Mouse (Mus musculus) midbrain, embryonic 11.5 days (tissue): ENCODE measurements around the gene Prr36. TPM values are rescaled to one million over a fixed set of nuclear protein-coding genes. Genes with fewer than 3 reads are reported as not detected.
A peak's percentile ranks its signal among the peaks of the same experiment; 100 is the strongest.

Source experiments
- ATAC-seq: fragments of 200-750 bp; cut with Nextera tagmentation; 2 replicates; pipeline ENCODE4 v1.8.0; 2017; ENCODE audit warnings: moderate TSS enrichment, moderate library complexity; ENCODE audit not compliant: low FRiP score
- DNase-seq: peaks from one replicate; pipeline ENCODE4 v3.0.0; 2015; ENCODE audit warnings: low spot score; ENCODE audit errors: missing footprints
- H3K27ac ChIP-seq: fragments of 300-500 bp; sonication (generic); 2 replicates; pipeline ENCODE4 v1.5.1; 2014; ENCODE audit warnings: low read depth, low read length
- H3K27me3 ChIP-seq: fragments of 300-500 bp; sonication (generic); 2 replicates; pipeline ENCODE4 v1.6.1; 2014; ENCODE audit warnings: mild to moderate bottlenecking, low read length, moderate library complexity, mixed read lengths; ENCODE audit not compliant: control insufficient read depth, insufficient read depth
- H3K36me3 ChIP-seq: fragments of 300-500 bp; sonication (generic); 2 replicates; pipeline ENCODE4 v1.6.1; 2014; ENCODE audit warnings: mild to moderate bottlenecking, low read length, moderate library complexity, mixed read lengths; ENCODE audit not compliant: control insufficient read depth, insufficient read depth
- H3K4me1 ChIP-seq: fragments of 300-500 bp; sonication (generic); 2 replicates; pipeline ENCODE4 v1.6.1; 2014; ENCODE audit warnings: low read length; ENCODE audit not compliant: control insufficient read depth, insufficient read depth
- H3K4me2 ChIP-seq: fragments of 300-500 bp; sonication (generic); 2 replicates; pipeline ENCODE4 v1.6.1; 2014; ENCODE audit warnings: mild to moderate bottlenecking, moderate library complexity
- H3K4me3 ChIP-seq: fragments of 300-500 bp; sonication (generic); 2 replicates; pipeline ENCODE4 v1.5.1; 2014; ENCODE audit warnings: low read depth, low read length
- H3K9ac ChIP-seq: fragments of 300-500 bp; sonication (generic); 2 replicates; pipeline ENCODE4 v1.6.1; 2014; ENCODE audit warnings: low read length
- H3K9me3 ChIP-seq: fragments of 300-500 bp; sonication (generic); 2 replicates; pipeline ENCODE4 v1.6.1; 2016; ENCODE audit warnings: low read length; ENCODE audit not compliant: control insufficient read depth
- WGBS: fragments of 180-500 bp; shearing (Covaris S2); extraction: QIAGEN DNeasy Blood & Tissue Kit; methylation state at CpG from one replicate; pipeline ENCODE4 v1.1.7; 2014; 5-methylcytosine and 5-hydroxymethylcytosine counted together
- polyA plus RNA-seq: library from polyadenylated mRNA; unstranded; fragments of >200 nt; fragmentation: Nextera tagmentation; extraction: Ambion mirVana; gene quantifications from 2 replicates; pipeline ENCODE4 v1.2.1, GENCODE M21; 2014

Gene Prr36
- 25.9 and 31.9 TPM in 2 replicates for polyA plus RNA-seq

DNA sequence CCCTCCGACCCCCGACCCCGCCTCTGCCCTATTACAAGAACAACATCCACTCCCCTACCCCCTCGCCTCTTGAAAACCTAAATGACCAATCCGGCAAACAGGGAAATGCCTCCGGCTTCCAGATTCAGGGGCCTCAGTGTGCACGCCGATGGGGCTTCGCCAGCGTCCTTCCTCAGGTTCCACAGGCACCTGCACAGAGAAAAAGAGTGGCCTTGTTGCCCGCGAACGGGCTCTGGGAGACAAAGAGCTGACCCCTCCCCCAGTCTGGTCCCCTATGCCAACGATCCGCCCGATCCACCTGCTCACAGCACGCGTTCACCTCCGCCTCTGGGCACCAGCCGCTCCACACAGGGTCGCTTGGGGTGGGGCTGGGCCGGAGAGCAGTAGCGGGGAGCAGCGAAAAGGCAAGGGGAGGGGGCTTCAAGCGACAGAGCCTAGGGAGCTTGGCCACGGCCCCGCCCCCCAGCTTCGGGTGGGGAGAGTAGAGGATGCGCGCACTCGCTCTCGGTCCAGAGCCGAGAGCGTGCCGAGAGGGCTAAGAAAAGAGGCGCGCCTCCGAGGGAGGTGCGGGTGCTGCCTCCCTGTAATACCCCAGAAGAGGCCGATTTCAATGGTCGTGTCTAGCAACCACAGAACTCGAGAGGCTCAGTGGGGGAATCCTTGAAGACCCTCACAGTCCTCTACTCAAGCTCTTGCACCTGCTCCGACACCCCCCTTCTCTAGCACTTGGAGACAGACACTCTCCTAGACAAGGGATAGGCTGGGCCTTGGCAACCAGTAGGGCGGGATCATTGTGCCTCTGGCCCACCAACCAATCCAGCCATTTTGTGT is at the start of gene Prr36:
TSS of gene Prr36 (minus strand) at position 669 of the 831 bp plus-strand sequence.
- WGBS, result under 1% methylated on average over 44 of the region's 44 CpGs
- Histone ChIP-seq H3K9ac (peak within 1 kb of the TSS; percentile 82), H3K9me3 (no peaks in the 10 kb centered on the region), H3K4me3 (peak within 1 kb of the TSS; percentile 64), H3K4me2 (peak within 1 kb of the TSS; percentile 81), H3K36me3 (no peaks in the 10 kb centered on the region), H3K27ac (peak within 1 kb of the TSS; percentile 73), H3K27me3 (no peaks in the 10 kb centered on the region; the same call in 1 of the 2 replicates), H3K4me1 (peaks cover 33% of the 10 kb centered on the region)
- ATAC-seq (peak; percentile 90), DNase-seq (peak; percentile 97)

DNA sequence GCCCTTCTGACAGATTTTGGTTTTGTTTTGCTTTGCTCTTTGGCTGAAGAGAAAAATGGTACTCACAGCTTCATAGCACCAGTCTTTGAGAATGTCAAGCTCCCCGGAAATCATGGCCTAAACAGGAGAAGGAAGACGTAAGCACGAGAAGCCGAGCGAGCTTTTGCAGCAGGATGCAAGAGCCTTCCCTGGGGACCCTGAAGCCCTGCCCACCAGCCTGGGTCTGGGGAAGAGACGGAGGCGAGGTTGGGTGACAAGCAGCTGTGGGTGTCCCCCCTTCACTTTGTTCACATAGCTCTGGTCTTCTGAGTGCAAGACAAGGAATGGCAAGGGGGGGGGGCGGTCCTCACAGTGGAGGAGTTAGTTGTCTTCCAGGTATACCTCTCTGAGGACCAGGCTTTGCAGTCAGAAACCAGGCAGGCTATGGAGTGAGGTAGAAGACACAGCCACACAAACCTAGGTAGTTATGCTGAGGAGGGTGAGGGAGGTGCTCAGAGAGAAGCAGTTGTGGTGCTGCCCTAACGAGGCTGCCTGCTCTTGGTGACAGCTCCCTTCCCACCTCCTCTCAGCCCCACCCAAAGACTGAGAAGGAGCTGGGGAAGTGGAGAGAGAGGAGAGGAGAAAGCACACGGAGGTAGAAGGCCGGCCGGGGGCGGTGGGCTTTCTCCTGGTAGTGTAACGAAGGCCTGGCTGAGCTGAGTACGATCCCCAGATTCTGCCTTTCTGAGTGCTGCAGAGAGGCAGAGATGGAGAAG is 48.1 kb upstream of the Prr36 start:
- Histone ChIP-seq H3K27ac (no peak overlapping the region), H3K9me3 (no peaks in the 10 kb centered on the region), H3K36me3 (peaks cover 21% of the 10 kb centered on the region), H3K4me1 (no peaks in the 10 kb centered on the region), H3K9ac (no peak overlapping the region), H3K4me3 (no peak overlapping the region), H3K27me3 (no peaks in the 10 kb centered on the region), H3K4me2 (no peak overlapping the region)
- 93% methylated on average over 15 of the region's 15 CpGs for WGBS
- DNase-seq (peak; percentile 8), ATAC-seq (no peak)

DNA sequence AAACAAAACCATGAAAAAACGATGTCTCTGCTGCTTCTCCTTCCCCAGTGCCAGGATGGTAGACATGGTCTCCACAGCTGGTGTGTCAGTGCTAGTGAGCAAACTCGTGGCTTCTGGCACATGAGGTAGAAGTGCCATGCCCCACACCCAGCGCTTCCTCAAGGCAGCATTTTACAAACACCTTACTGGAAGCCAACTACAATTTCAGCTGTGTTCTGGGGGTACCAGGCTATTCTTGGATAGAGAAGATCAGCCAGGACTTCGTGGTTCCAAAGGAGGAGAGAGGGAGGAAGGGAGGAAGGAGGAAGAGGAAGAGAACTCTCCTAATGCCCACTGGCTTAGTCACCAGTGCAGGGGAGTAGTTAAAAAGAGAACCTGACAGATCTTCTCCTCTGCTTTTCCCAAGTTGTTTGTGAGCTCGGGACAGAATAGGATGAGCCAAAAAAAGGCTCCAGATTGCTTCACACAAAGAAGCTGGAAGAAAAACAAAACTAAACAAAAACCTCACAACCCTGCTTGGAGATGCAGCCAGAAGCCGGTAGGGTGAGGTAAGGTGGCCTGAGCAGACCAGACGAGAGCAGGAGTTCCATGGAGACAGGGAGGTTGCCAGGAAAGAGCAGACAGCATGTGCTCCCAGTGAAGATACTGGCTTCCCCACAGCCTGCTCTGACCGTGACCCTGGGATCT is 46.0 kb upstream of the Prr36 start:
- Histone ChIP-seq H3K9me3 (no peaks in the 10 kb centered on the region), H3K36me3 (peaks cover 18% of the 10 kb centered on the region), H3K9ac (no peak overlapping the region), H3K27ac (no peak overlapping the region), H3K4me2 (no peak overlapping the region), H3K27me3 (no peaks in the 10 kb centered on the region), H3K4me1 (peaks cover 7% of the 10 kb centered on the region), H3K4me3 (no peak overlapping the region)
- 84% methylated on average over 8 of the region's 8 CpGs for WGBS
- DNase-seq (no peak), ATAC-seq (no peak)

DNA sequence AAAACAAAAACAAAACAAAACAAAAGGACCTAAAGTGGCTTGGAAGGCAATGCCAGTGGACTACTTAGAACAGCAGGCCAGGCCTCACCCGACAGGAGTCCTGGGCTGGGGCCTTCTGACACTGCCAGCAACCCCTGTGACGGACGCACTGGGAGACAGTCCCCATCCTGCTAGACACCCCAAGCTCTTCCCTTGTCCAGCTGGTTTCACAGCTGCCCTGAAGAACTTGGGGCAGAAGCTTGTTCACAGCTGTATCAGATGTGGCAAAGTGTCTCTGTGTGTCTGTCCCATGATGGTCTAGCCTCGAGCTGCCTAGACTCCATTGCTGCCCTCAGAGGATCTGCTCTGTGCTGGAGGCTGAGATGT is 42.5 kb upstream of the Prr36 start:
- Histone ChIP-seq H3K4me1 (peaks cover 17% of the 10 kb centered on the region), H3K27me3 (no peaks in the 10 kb centered on the region), H3K4me3 (no peak overlapping the region), H3K9ac (no peak overlapping the region; the same call in 1 of the 2 replicates), H3K4me2 (no peak overlapping the region), H3K27ac (peak overlapping the region; percentile 92), H3K9me3 (no peaks in the 10 kb centered on the region), H3K36me3 (peaks cover 14% of the 10 kb centered on the region; the same call in 1 of the 2 replicates)
- ATAC-seq (no peak), DNase-seq (peak; percentile 76)
- WGBS, result 84% methylated on average over 4 of the region's 4 CpGs

DNA sequence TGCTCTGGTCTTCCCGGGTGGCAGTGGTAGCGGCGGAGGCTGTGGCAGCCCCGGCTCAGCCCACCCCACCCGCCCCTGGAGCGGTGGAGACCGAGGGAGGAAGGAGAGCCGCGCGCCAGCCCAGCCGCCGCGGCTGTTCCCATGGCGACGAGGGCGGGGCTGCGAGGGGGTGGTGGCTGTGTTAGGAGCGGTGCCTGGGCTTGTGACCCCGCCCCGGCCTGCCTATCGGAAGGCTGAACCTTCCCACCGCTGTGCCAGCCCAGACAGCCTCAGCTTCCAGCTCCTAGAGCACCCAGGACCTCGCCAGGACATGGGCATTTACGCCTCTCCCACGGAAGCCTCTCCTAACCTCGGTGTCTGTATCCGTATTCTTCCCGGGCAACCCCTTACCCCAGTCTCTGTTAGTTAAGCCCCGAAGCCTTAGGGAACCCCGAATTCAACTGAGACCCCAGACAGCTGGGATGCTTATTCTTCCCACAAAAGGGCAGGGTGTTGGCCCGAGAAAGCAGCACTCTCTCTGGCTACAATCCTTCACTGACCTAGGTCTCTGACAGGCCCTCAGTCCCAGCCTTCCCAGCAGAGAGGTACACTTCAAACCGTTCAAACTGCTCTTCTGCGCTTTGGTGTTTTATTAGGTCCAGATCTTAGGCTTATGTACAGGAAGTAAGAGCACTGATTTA is 42.0 kb upstream of the Prr36 start, which contains the start of gene Ctxn1:
TSS of gene Ctxn1 (minus strand) at position 150 of the 680 bp plus-strand sequence.
- Histone ChIP-seq H3K4me2 (peak within 1 kb of the TSS; percentile 69), H3K4me3 (peak within 1 kb of the TSS; percentile 87), H3K27me3 (no peaks in the 10 kb centered on the region), H3K9me3 (no peaks in the 10 kb centered on the region), H3K9ac (peak within 1 kb of the TSS; percentile 96), H3K27ac (peak within 1 kb of the TSS; percentile 92), H3K4me1 (peaks cover 18% of the 10 kb centered on the region), H3K36me3 (peaks cover 11% of the 10 kb centered on the region; the same call in 1 of the 2 replicates)
- DNase-seq, result peak; percentile 100
- WGBS, result 7% methylated on average over 27 of the region's 33 CpGs
- peak; percentile 93 for ATAC-seq

DNA sequence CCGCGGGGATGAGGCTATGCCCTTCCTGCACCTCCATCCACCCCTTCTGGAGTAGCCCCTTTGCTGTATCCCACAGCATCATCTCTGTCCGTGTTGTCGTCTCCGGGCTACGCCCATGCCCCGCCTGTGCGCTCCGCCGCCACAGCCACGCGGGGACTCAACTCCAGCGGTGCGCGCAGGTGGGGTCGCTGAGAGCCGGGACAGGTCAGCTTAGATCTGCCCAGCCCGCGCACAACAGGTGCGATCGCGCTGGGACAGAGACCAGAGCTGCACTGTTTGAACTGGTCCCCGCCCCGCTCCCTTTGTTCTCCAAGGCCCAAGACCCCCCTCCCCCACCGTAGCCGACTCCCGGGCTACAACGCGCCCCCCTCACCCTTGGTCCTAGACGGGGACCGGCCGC is 41.4 kb upstream of the Prr36 start:
- WGBS, result under 1% methylated on average over 28 of the region's 32 CpGs
- DNase-seq (no peak), ATAC-seq (peak; percentile 84)

DNA sequence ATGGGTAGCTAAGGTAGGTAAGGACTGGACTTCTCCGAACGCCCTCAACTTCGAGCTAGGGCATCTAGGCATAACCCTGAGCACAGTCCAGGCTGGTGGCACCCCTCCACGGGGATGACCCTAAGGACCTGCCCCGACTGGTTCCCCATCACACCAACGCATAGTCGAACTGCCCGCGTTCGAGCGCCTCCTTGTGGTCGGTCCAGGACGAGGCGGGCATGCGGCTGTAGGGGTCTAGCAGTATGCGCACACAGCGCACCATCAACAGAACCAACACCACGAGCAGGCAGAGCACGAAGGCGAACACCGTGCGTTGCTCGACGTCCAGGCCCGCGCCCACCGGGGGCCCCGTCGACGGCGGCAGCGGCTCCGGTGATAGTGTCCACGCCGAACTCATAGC is 41.0 kb upstream of the Prr36 start:
- H3K4me1 ChIP-seq, result peaks cover 22% of the 10 kb centered on the region

More for the DNA sequence above, 41.4 kb upstream of the Prr36 start:
- H3K27ac ChIP-seq, result peak overlapping the region; percentile 92
- peak overlapping the region; percentile 87 for H3K4me3 ChIP-seq
- no peaks in the 10 kb centered on the region for H3K27me3 ChIP-seq
- peak overlapping the region; percentile 69 for H3K4me2 ChIP-seq
- peak overlapping the region; percentile 96 for H3K9ac ChIP-seq
- H3K4me1 ChIP-seq, result peaks cover 22% of the 10 kb centered on the region
- no peaks in the 10 kb centered on the region for H3K9me3 ChIP-seq
- peaks cover 11% of the 10 kb centered on the region; the same call in 1 of the 2 replicates for H3K36me3 ChIP-seq

DNA sequence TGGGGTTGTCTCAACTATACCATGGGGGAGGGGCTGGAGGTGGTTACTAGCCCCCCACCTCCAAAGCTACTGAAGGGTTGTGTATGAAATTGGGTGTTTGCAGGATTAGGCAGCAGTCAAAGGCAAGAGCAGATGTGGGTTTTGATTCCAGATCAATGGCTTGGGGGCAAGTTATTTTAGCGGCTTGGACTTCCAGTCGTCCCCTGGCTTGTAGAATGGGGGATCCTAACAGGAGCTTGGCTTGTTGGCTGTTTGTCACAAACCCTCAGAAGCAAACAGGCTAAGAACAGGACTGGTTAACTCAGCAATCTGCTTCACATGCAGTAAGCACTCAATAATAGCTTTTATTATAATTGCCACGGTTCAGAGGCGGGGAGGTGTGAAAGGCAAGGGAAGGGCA is 40.1 kb upstream of the Prr36 start:
- H3K4me1 ChIP-seq, result peaks cover 25% of the 10 kb centered on the region

More for the DNA sequence above, 41.0 kb upstream of the Prr36 start:
- peaks cover 11% of the 10 kb centered on the region; the same call in 1 of the 2 replicates for H3K36me3 ChIP-seq
- no peaks in the 10 kb centered on the region for H3K9me3 ChIP-seq
- peak overlapping the region; percentile 87 for H3K4me3 ChIP-seq
- peak overlapping the region; percentile 92 for H3K27ac ChIP-seq
- peak overlapping the region; percentile 69 for H3K4me2 ChIP-seq
- WGBS, result 3% methylated on average over 35 of the region's 35 CpGs
- DNase-seq (peak; percentile 99), ATAC-seq (peak; percentile 75)
- H3K27me3 ChIP-seq, result no peaks in the 10 kb centered on the region
- peak overlapping the region; percentile 96 for H3K9ac ChIP-seq

More for the DNA sequence above, 40.1 kb upstream of the Prr36 start:
- peak overlapping the region; percentile 69 for H3K4me2 ChIP-seq
- peaks cover 11% of the 10 kb centered on the region; the same call in 1 of the 2 replicates for H3K36me3 ChIP-seq
- H3K4me3 ChIP-seq, result no peak overlapping the region
- H3K27ac ChIP-seq, result no peak overlapping the region
- H3K9me3 ChIP-seq, result no peaks in the 10 kb centered on the region
- DNase-seq (no peak), ATAC-seq (no peak)
- WGBS, result 84% methylated on average over 4 of the region's 4 CpGs
- H3K9ac ChIP-seq, result peak overlapping the region; percentile 96; the same call in 1 of the 2 replicates
- no peaks in the 10 kb centered on the region for H3K27me3 ChIP-seq
